Mouse (Mus musculus): ENCODE results near the gene Defb45. TPM values are rescaled to one million over a fixed set of nuclear protein-coding genes. Genes with fewer than 3 reads are reported as not detected.

The Defb45 gene
- total RNA-seq, 2 experiments from 2014 or later = not detected

- no peak overlapping the region for H3K4me3 ChIP-seq
- intact Hi-C loops (cut with DNase I) = no loop called here
- no peak for DNase-seq (ENCODE audit: extremely low spot score in 1 of 2, low spot score in 2 of 2)
- peak; percentile 24 for TF ChIP-seq CTCF (IDR thresholded peaks at IDR 0.05)
- H3K27ac ChIP-seq = no peak overlapping the region
Measured at GRCm38 (mm10) chr2:152601275-152601960, 2.2 kb upstream of the Defb45 start.

DNA sequence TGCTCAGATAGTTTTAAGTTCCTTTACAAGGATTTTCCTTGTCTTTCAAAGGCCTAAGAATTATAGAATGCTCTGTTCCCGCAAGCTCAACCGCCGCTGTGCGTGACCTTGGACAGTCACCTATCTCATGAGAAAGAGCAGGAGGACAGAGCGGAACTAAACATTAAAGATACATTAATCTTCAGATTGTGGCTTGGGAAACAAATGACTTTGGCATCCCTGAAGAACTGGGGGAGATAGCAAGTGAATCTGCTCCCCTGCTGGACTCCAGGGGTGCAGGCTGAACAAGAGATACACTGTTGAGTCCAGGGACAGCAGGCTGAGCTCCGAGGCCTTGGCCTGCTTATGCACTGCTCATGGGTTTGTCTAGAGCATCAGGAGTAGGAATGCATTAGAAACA, 877 bp upstream of the Defb45 start:
- intact Hi-C loops (cut with DNase I) = no loop called here
- Histone ChIP-seq H3K4me3 (no peak overlapping the region), H3K27ac (no peak overlapping the region)
- no peak for DNase-seq (ENCODE audit: extremely low spot score in 1 of 2, low spot score in 2 of 2)
- no peak for TF ChIP-seq CTCF (IDR thresholded peaks at IDR 0.05)

GRCm38 (mm10) chr2:152589021-152589420, 10.2 kb downstream of the Defb45 start:
- no peak for DNase-seq (ENCODE audit: extremely low spot score in 1 of 2, low spot score in 2 of 2)
- TF ChIP-seq CTCF (IDR thresholded peaks at IDR 0.05) = no peak
- intact Hi-C loops (cut with DNase I) = no loop called here
- no peak overlapping the region for H3K4me3 ChIP-seq
- H3K27ac ChIP-seq = no peak overlapping the region

DNA sequence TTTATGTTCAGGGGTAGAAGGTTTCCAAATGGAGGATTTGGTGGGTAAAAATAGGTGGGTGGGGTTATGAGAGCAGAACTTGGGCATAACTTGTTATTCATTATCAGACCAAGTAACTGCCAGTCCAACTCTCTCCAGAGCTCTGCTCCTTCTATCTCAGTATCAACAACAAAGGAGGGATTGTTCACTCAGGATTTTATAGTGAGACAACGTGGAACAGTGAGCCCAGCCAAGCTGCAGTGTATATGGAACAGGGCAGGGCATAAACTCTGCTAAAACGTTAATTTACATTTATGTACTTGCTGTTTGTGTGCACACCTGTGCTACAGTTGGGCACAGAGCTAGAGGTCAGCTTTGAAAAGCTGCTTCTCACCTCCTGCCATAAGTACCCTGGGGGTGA, 10.7 kb downstream of the Defb45 start:
- intact Hi-C loops (cut with DNase I) = no loop called here
- TF ChIP-seq CTCF (IDR thresholded peaks at IDR 0.05) = no peak
- no peak for DNase-seq (ENCODE audit: extremely low spot score in 1 of 2, low spot score in 2 of 2)
- Histone ChIP-seq H3K27ac (no peak overlapping the region), H3K4me3 (no peak overlapping the region)

DNA sequence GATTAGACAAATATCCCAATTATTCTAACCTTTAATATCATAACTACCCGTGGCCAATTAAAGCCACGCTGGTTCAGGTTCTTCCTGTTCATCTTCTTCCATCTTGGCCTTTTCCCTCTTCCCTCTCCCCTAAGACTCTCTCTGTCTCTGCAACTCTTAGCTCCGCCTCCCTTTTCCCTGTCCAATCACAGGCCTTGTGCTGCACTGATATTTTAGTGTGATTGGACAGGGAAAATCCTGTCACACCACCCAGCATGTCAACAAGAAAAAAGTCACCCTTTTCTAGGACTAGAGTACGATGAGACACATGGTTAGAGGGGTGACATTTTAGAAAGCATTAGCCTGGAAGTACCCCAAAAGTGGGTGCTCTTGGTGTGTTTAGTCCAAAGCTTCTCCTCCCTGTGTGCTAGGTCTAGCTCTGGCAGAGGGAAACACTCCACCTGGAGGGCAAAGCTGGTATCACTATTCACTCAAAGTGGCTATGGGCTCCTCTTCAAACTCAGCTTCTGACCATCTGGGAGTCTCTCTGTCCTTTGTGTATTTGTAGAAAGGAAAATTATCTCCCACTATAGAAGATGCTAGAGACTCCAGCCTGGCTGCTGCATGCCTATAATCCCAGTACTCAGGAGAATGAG, 12.2 kb downstream of the Defb45 start:
- intact Hi-C loops (cut with DNase I) = no loop called here
- Histone ChIP-seq H3K27ac (no peak overlapping the region), H3K4me3 (no peak overlapping the region)
- TF ChIP-seq CTCF (IDR thresholded peaks at IDR 0.05) = peak; percentile 46
- DNase-seq (ENCODE audit: extremely low spot score in 1 of 2, low spot score in 2 of 2) = no peak

- no peak for DNase-seq (ENCODE audit: extremely low spot score in 1 of 2, low spot score in 2 of 2)
- Histone ChIP-seq H3K27ac (no peak overlapping the region), H3K4me3 (no peak overlapping the region)
- no peak for TF ChIP-seq CTCF (IDR thresholded peaks at IDR 0.05)
- intact Hi-C loops (cut with DNase I) = no loop called here
Measured at GRCm38 (mm10) chr2:152580612-152581011, 18.6 kb downstream of the Defb45 start.

- DNase-seq (ENCODE audit: extremely low spot score in 1 of 2, low spot score in 2 of 2) = no peak
- intact Hi-C loops (cut with DNase I) = no loop called here
- no peak within 1 kb of the TSS for H3K27ac ChIP-seq
- TF ChIP-seq CTCF (IDR thresholded peaks at IDR 0.05) = no peak
- H3K4me3 ChIP-seq = no peak within 1 kb of the TSS
Measured at GRCm38 (mm10) chr2:152580107-152580506, 19.1 kb downstream of the Defb45 start, which contains the start of gene Defb19. Defb19 (minus strand) TSS chr2:152580312.

- DNase-seq (ENCODE audit: extremely low spot score in 1 of 2, low spot score in 2 of 2) = no peak
- intact Hi-C loops (cut with DNase I) = no loop called here
- TF ChIP-seq CTCF (IDR thresholded peaks at IDR 0.05) = no peak
- Histone ChIP-seq H3K27ac (no peak overlapping the region), H3K4me3 (no peak overlapping the region)
Measured at GRCm38 (mm10) chr2:152573484-152573883, 25.7 kb downstream of the Defb45 start.

DNA sequence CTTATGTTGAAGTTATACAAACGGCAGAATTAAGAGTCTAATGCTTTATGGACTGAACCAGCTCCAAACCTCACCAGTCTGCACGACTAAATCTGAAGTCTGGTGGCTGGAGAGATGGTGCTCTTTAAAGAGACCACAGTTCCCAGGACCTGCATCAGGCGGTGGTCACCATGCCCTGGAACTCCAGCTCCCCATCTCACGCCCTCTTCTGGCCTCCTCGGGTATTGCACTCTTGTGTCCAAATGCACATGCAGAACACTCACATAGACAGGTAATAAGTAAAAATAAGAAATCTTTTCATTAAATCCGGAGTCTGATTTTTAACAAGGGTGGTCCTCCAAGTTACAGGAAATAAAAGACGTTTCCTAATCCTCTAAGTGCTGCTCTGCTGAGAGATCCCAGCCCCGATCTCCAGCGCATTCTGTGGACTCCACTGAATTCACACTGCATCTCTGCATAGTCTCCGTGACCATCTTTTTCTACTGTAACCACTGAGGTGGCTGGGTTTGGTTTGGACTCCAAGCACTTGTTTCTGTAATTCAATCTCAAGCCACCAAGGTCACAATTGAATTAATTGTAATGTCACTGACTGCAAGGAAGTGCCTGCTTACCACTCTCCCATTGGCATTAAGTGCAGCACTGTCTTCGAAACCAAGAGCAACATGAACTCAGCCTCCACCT, 26.9 kb downstream of the Defb45 start, which contains the start of gene Defb21:
Defb21 (plus strand) TSS at position 631 of the 681 bp plus-strand sequence.
- peak; percentile 18 for TF ChIP-seq CTCF (IDR thresholded peaks at IDR 0.05)
- no peak for DNase-seq (ENCODE audit: extremely low spot score in 1 of 2, low spot score in 2 of 2)
- Histone ChIP-seq H3K27ac (no peak within 1 kb of the TSS), H3K4me3 (no peak within 1 kb of the TSS)
- intact Hi-C loops (cut with DNase I) = no loop called here

GRCm38 (mm10) chr2:152570313-152570712, 28.9 kb downstream of the Defb45 start:
- no peak for DNase-seq (ENCODE audit: extremely low spot score in 1 of 2, low spot score in 2 of 2)
- TF ChIP-seq CTCF (IDR thresholded peaks at IDR 0.05) = no peak
- intact Hi-C loops (cut with DNase I) = no loop called here
- H3K27ac ChIP-seq = no peak overlapping the region
- no peak overlapping the region for H3K4me3 ChIP-seq

GRCm38 (mm10) chr2:152569881-152570280, 29.3 kb downstream of the Defb45 start:
- no peak overlapping the region for H3K27ac ChIP-seq
- no peak for DNase-seq (ENCODE audit: extremely low spot score in 1 of 2, low spot score in 2 of 2)
- TF ChIP-seq CTCF (IDR thresholded peaks at IDR 0.05) = no peak
- intact Hi-C loops (cut with DNase I) = no loop called here
- no peak overlapping the region for H3K4me3 ChIP-seq

DNA sequence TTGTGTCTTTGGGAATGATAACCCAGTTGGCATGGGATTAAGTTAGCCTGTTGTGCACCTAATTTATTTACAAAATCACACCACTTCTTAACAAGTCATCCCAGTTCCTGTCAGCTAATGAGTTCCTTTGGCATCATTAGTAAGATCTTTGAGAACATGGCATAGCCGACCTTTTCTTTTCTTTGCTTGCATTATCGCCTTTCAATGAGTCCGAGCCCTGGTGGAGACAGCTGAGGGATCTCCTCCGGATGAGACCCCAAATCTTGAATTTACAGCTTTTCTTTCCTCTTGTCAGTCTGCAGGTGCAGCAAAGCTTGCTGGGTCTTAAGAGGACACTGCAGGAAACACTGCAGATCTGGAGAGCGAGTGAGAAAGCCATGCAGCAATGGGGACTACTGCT, 30.2 kb downstream of the Defb45 start, which contains the start of gene Gm17416:
Gm17416 (plus strand) TSS at position 301 of the 400 bp plus-strand sequence.
- intact Hi-C loops (cut with DNase I) = no loop called here
- no peak within 1 kb of the TSS for H3K27ac ChIP-seq
- no peak for TF ChIP-seq CTCF (IDR thresholded peaks at IDR 0.05)
- no peak for DNase-seq (ENCODE audit: extremely low spot score in 1 of 2, low spot score in 2 of 2)
- H3K4me3 ChIP-seq = no peak within 1 kb of the TSS
